Mouse (Mus musculus) intestine, postnatal 0 days (tissue): Measurements from ENCODE around the gene Gm14190. TPM values are rescaled to one million over a fixed set of nuclear protein-coding genes. Genes with fewer than 3 reads are reported as not detected.
"Not testable (repeated sequence)": the region's sequence is repeated elsewhere in the genome, so short reads cannot be mapped to it uniquely, and the experiment has no call there.

Source experiments
- ATAC-seq: fragments of 200-750 bp; cut with Nextera tagmentation; 2 replicates; pipeline ENCODE4 v1.8.0; 2017; ENCODE audit warnings: mild to moderate bottlenecking, moderate TSS enrichment, moderate library complexity
- H3K27ac ChIP-seq: fragments of 300-500 bp; sonication (generic); 2 replicates; pipeline ENCODE4 v1.5.1; 2014; ENCODE audit warnings: mild to moderate bottlenecking, low read depth, low read length, moderate library complexity
- H3K27me3 ChIP-seq: fragments of 300-500 bp; sonication (generic); replicated peaks from 2 replicates; pipeline ENCODE4 v1.6.1; 2014; ENCODE audit warnings: low read length, mixed read lengths; ENCODE audit not compliant: control insufficient read depth, insufficient read depth
- H3K36me3 ChIP-seq: fragments of 300-500 bp; sonication (generic); 2 replicates; pipeline ENCODE4 v1.6.1; 2014; ENCODE audit warnings: mild to moderate bottlenecking, moderate library complexity; ENCODE audit not compliant: control insufficient read depth, insufficient read depth
- H3K4me1 ChIP-seq: fragments of 300-500 bp; sonication (generic); replicated peaks from 2 replicates; pipeline ENCODE4 v1.6.1; 2014; ENCODE audit warnings: antibody characterized with exemption, low read length, mixed read lengths; ENCODE audit not compliant: control insufficient read depth, insufficient read depth
- H3K4me2 ChIP-seq: fragments of 300-500 bp; sonication (generic); replicated peaks from 2 replicates; pipeline ENCODE4 v1.6.1; 2014; ENCODE audit warnings: low read depth, mild to moderate bottlenecking, moderate library complexity
- H3K4me3 ChIP-seq: fragments of 300-500 bp; sonication (generic); 2 replicates; pipeline ENCODE4 v1.5.1; 2014; ENCODE audit warnings: low read depth, low read length
- H3K9ac ChIP-seq: fragments of 300-500 bp; sonication (generic); 2 replicates; pipeline ENCODE4 v1.6.1; 2014; ENCODE audit warnings: mild to moderate bottlenecking, low read depth, low read length
- H3K9me3 ChIP-seq: fragments of 300-500 bp; sonication (generic); 2 replicates; pipeline ENCODE4 v1.6.1; 2016; ENCODE audit warnings: mixed run types; ENCODE audit not compliant: control insufficient read depth
- CTCF ChIP-seq: sonication (generic); IDR thresholded peaks from 2 replicates; pipeline ENCODE4 v1.5.1; 2016; ENCODE audit warnings: low read depth, mild to moderate bottlenecking, control low read depth, antibody characterized with exemption, moderate library complexity
- WGBS: fragments of 180-500 bp; shearing (Covaris S2); extraction: QIAGEN DNeasy Blood & Tissue Kit; methylation state at CpG from one replicate; pipeline ENCODE4 v1.1.7; 2014; 5-methylcytosine and 5-hydroxymethylcytosine counted together
- polyA plus RNA-seq: library from polyadenylated mRNA; unstranded; fragments of >200 nt; fragmentation: Nextera tagmentation; extraction: Ambion mirVana; gene quantifications from 2 replicates; pipeline ENCODE4 v1.2.1, GENCODE M21; 2015

Gm14190 gene
- polyA plus RNA-seq, 1 experiment from 2014 or later: not detected

DNA sequence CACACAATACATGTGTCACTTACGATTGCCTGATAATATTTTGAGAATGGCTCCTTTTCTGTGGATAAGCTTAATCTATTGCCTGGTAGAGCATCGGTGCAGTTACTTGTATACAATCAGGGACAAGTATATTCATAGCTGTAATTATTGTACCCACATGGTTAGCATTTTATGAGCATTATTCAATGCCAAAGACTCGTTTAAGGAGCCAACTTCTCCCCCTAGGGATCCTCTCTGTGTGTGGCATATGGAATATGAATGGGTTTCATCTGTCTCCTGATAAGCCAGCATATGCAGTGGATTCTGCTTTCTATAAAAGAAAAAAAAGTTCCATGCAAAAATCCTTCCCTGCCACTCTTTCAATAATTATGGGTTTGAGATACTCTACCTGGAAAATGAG lies 46.2 kb downstream of the Gm14190 start:
- Histone ChIP-seq H3K36me3 (no peaks in the 10 kb centered on the region), H3K4me2 (no peak overlapping the region), H3K9me3 (no peaks in the 10 kb centered on the region), H3K4me1 (no peaks in the 10 kb centered on the region), H3K9ac (no peak overlapping the region), H3K4me3 (no peak overlapping the region), H3K27me3 (no peaks in the 10 kb centered on the region), H3K27ac (no peak overlapping the region)
- no peak for ATAC-seq
- WGBS: 74% methylated on average over 3 of the region's 3 CpGs
- TF ChIP-seq CTCF: no peak

DNA sequence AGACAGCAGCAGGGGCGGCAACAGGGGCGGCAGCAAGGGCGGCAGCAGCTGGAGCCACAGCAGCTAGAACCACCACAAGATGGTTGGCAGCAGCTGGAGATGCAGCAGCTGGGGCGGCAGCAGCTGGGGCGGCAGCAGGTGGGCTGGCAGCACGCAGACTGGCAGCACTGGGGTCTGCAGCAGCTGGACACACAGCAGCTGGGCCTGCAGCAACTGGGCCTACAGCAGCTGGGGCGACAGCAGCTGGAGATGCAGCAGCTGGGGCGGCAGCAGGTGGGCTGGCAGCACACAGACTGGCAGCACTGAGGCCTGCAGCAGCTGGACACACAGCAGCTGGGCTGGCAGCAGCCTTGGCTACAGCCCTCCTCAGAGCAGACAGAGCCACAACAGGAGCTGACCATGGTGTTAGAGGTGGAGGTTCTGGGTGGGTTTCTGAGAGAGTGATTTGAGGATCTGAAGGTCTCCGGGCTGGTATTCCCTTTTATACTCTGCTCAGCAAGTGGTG lies 46.9 kb downstream of the Gm14190 start, which contains the start of gene Krtap4-7:
Krtap4-7 (minus strand) TSS at position 455 of the 505 bp plus-strand sequence.
- not testable (repeated sequence) for ATAC-seq, H3K27ac ChIP-seq, H3K27me3 ChIP-seq, H3K9ac ChIP-seq, H3K36me3 ChIP-seq, H3K4me1 ChIP-seq, H3K4me3 ChIP-seq, H3K4me2 ChIP-seq, H3K9me3 ChIP-seq
- WGBS: 73% methylated on average over 9 of the region's 9 CpGs

DNA sequence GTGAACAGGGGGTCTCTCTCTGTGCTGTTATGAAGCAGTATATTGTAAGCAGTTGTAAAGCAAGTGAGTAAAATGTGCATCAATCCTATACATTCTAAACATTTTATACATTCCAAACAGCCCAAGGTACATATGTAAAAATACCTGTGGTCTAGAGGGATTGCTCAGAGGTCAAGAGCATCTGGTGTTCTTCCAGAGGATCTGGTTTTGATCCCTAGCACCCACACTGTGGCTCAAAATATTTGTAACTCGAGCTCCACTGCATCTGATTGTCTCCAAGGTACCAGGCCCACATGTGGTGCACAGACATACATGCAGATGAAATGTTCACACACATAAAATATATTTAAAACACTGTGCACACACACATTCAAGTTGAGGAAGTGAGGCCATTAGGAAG lies 49.6 kb downstream of the Gm14190 start:
- Histone ChIP-seq H3K9ac (no peak overlapping the region), H3K27ac (no peak overlapping the region), H3K36me3 (no peaks in the 10 kb centered on the region), H3K9me3 (no peaks in the 10 kb centered on the region), H3K27me3 (no peaks in the 10 kb centered on the region), H3K4me1 (no peaks in the 10 kb centered on the region), H3K4me2 (no peak overlapping the region), H3K4me3 (no peak overlapping the region)
- WGBS: 23% methylated on average over 1 of the region's 1 CpGs
- no peak for TF ChIP-seq CTCF
- no peak for ATAC-seq

Other genes with a start within 250 kb of the Gm14190 start
- gene Krt23, start 197.6 kb downstream of the Gm14190 start, polyA plus RNA-seq: 8.0 and 9.9 TPM in 2 replicates
- gene Krt39, start 169.4 kb downstream of the Gm14190 start, polyA plus RNA-seq: not detected in 2 replicates
- not detected in 2 replicates for gene Krt40, start 147.6 kb downstream of the Gm14190 start, polyA plus RNA-seq
- gene Krtap3-3, start 139.9 kb downstream of the Gm14190 start, polyA plus RNA-seq: not detected in 2 replicates
- gene Krtap3-2, start 133.9 kb downstream of the Gm14190 start, polyA plus RNA-seq: not detected in 2 replicates
- not detected in 2 replicates for gene Gm11939, start 131.3 kb downstream of the Gm14190 start, polyA plus RNA-seq
- 3.4 and 4.2 TPM in 2 replicates for gene Krtap3-1, start 124.1 kb downstream of the Gm14190 start, polyA plus RNA-seq
- not detected in 2 replicates for gene Krtap1-5, start 109.7 kb downstream of the Gm14190 start, polyA plus RNA-seq
- gene Krtap1-4, start 107.1 kb downstream of the Gm14190 start, polyA plus RNA-seq: not detected in 2 replicates
- gene Krtap1-3, start 99.4 kb downstream of the Gm14190 start, polyA plus RNA-seq: not detected in 2 replicates
- gene Krtap9-3, start 92.6 kb downstream of the Gm14190 start, polyA plus RNA-seq: not detected in 2 replicates
- gene Gm11938, start 87.4 kb downstream of the Gm14190 start, polyA plus RNA-seq: not detected in 2 replicates
- not detected in 2 replicates for gene Gm11937, start 80.6 kb downstream of the Gm14190 start, polyA plus RNA-seq
- not detected in 2 replicates for gene Krtap2-4, start 75.9 kb downstream of the Gm14190 start, polyA plus RNA-seq
- gene Gm11562, start 70.3 kb downstream of the Gm14190 start, polyA plus RNA-seq: not detected in 2 replicates
- not detected in 2 replicates for gene Krtap4-1, start 62.5 kb downstream of the Gm14190 start, polyA plus RNA-seq
- not detected in 2 replicates for gene Krtap4-2, start 55.7 kb downstream of the Gm14190 start, polyA plus RNA-seq
- not detected in 2 replicates for gene Krtap4-7, start 46.7 kb downstream of the Gm14190 start, polyA plus RNA-seq
- not detected in 2 replicates for gene Gm11555, start 40.5 kb downstream of the Gm14190 start, polyA plus RNA-seq
- gene Gm11563, start 31.8 kb downstream of the Gm14190 start, polyA plus RNA-seq: not detected in 2 replicates
- gene Krtap4-6, start 24.8 kb downstream of the Gm14190 start, polyA plus RNA-seq: not detected in 2 replicates
- gene Gm14180, start 43.5 kb upstream of the Gm14190 start, polyA plus RNA-seq: not detected in 2 replicates
- not detected in 2 replicates for gene Gm11595, start 82.2 kb upstream of the Gm14190 start, polyA plus RNA-seq
- not detected in 2 replicates for gene Krtap4-8, start 90.0 kb upstream of the Gm14190 start, polyA plus RNA-seq
- gene Krtap4-9, start 94.5 kb upstream of the Gm14190 start, polyA plus RNA-seq: not detected in 2 replicates
- gene Gm11596, start 102.7 kb upstream of the Gm14190 start, polyA plus RNA-seq: not detected in 2 replicates
- gene Gm11569, start 108.2 kb upstream of the Gm14190 start, polyA plus RNA-seq: not detected in 2 replicates
- not detected in 2 replicates for gene Gm11554, start 113.7 kb upstream of the Gm14190 start, polyA plus RNA-seq
- not detected in 2 replicates for gene Krtap4-13, start 119.2 kb upstream of the Gm14190 start, polyA plus RNA-seq
- gene Gm11564, start 124.9 kb upstream of the Gm14190 start, polyA plus RNA-seq: not detected in 2 replicates
- not detected in 2 replicates for gene 2300003K06Rik, start 147.3 kb upstream of the Gm14190 start, polyA plus RNA-seq
- gene Krtap4-16, start 160.9 kb upstream of the Gm14190 start, polyA plus RNA-seq: 0.16 TPM in 1 of 2 replicates, not detected in the other
- not detected in 2 replicates for gene Gm11568, start 167.2 kb upstream of the Gm14190 start, polyA plus RNA-seq
- gene Gm11559, start 173.7 kb upstream of the Gm14190 start, polyA plus RNA-seq: not detected in 2 replicates
- not detected in 2 replicates for gene Krtap9-1, start 182.6 kb upstream of the Gm14190 start, polyA plus RNA-seq
- gene Gm11567, start 188.4 kb upstream of the Gm14190 start, polyA plus RNA-seq: not detected in 2 replicates
- not detected in 2 replicates for gene Krtap31-1, start 217.2 kb upstream of the Gm14190 start, polyA plus RNA-seq
- not detected in 2 replicates for gene Gm11565, start 224.0 kb upstream of the Gm14190 start, polyA plus RNA-seq
- gene Krtap31-2, start 245.6 kb upstream of the Gm14190 start, polyA plus RNA-seq: not detected in 2 replicates